In genomic region chr10:79854801-79855541, GRCm38 (mm10) we compare ENCODE assay signal across 9 mouse cellular contexts. TPM values are rescaled to one million over a fixed set of nuclear protein-coding genes. Genes with fewer than 3 reads are reported as not detected.
A peak's percentile ranks its signal among the peaks of the same experiment; 100 is the strongest.
DNase-seq lines count a peak whose midpoint lies in the region; ATAC-seq and TF ChIP-seq lines count a peak whose summit lies in the region.
"Had no signal": no experiment of that assay in that cellular context is flagged by ENCODE, and none has a peak within 500 bp of the region (broad histone marks: within the 10 kb centered on the region; RNA-seq: fewer than 3 reads in every experiment).

No protein-coding gene starts in this region.

- peak overlapping the region; percentile 93 for H3K9ac ChIP-seq in ES-Bruce4 (ENCODE audit: low read depth, poor library complexity, severe bottlenecking)
- peak overlapping the region; percentile 100 for H3K9ac ChIP-seq in embryonic facial prominence, embryonic 15.5 days

- intact Hi-C loops in heart, postnatal 14 days (cut with DNase I) = no loop called here

- H3K4me2 ChIP-seq in embryonic facial prominence, embryonic 15.5 days (replicated peaks) = peak overlapping the region; percentile 91

- peak; percentile 84 for DNase-seq in adrenal gland, postnatal 14 days
- DNase-seq in heart, postnatal 14 days = peak; percentile 72 to 74
- DNase-seq in limb, embryonic 10.5 days (ENCODE audit: low spot score) = peak; percentile 84
- DNase-seq in midbrain, embryonic 10.5 days (ENCODE audit: low spot score) = peak; percentile 83
- DNase-seq in splenic B cell, adult 2 months (ENCODE audit: low read depth, low spot score) = peak; percentile 74

- H3K4me1 ChIP-seq in ES-Bruce4 (ENCODE audit: control insufficient read depth, insufficient read depth, low read length) = peaks cover 11% of the 10 kb centered on the region
- H3K4me1 ChIP-seq in embryonic facial prominence, embryonic 15.5 days = peaks cover 71% of the 10 kb centered on the region
- peaks cover 63% of the 10 kb centered on the region for H3K4me1 ChIP-seq in limb, embryonic 10.5 days
- H3K4me1 ChIP-seq in midbrain, embryonic 10.5 days = peaks cover 73% of the 10 kb centered on the region

- TF ChIP-seq CTCF in ES-Bruce4 (IDR thresholded peaks at IDR 0.05; ENCODE audit: low read depth, low read length) = no peak

- H3K27me3 ChIP-seq in ES-Bruce4 (ENCODE audit: control insufficient read depth, insufficient read depth, low read length, poor library complexity, severe bottlenecking) = no peaks in the 10 kb centered on the region
- no peaks in the 10 kb centered on the region for H3K27me3 ChIP-seq in embryonic facial prominence, embryonic 15.5 days
- H3K27me3 ChIP-seq in limb, embryonic 10.5 days (ENCODE audit: low read depth, poor library complexity, severe bottlenecking) = no peaks in the 10 kb centered on the region
- no peaks in the 10 kb centered on the region for H3K27me3 ChIP-seq in midbrain, embryonic 10.5 days (ENCODE audit: low read depth, poor library complexity, severe bottlenecking)
- H3K27me3 ChIP-seq in splenic B cell, adult 2 months (ENCODE audit: control insufficient read depth, insufficient read depth, low read length, poor library complexity, severe bottlenecking) = no peaks in the 10 kb centered on the region

- no peaks in the 10 kb centered on the region for H3K9me3 ChIP-seq in ES-Bruce4 (replicated peaks; ENCODE audit: control insufficient read depth, insufficient read depth, low read length, poor library complexity, severe bottlenecking)
- no peaks in the 10 kb centered on the region for H3K9me3 ChIP-seq in embryonic facial prominence, embryonic 15.5 days (replicated peaks)
- no peaks in the 10 kb centered on the region for H3K9me3 ChIP-seq in limb, embryonic 10.5 days (replicated peaks)
- no peaks in the 10 kb centered on the region for H3K9me3 ChIP-seq in midbrain, embryonic 10.5 days (replicated peaks)

- H3K27ac ChIP-seq in ES-Bruce4 (ENCODE audit: insufficient read depth, low read length) = peak overlapping the region; percentile 89
- peak overlapping the region; percentile 100 for H3K27ac ChIP-seq in embryonic facial prominence, embryonic 15.5 days (replicated peaks)
- H3K27ac ChIP-seq in limb, embryonic 10.5 days = peak overlapping the region; percentile 100
- H3K27ac ChIP-seq in midbrain, embryonic 10.5 days (replicated peaks) = peak overlapping the region; percentile 100

- peaks cover 34% of the 10 kb centered on the region for H3K36me3 ChIP-seq in ES-Bruce4 (ENCODE audit: control insufficient read depth, insufficient read depth, low read length, poor library complexity, severe bottlenecking)
- peaks cover 28% of the 10 kb centered on the region for H3K36me3 ChIP-seq in embryonic facial prominence, embryonic 15.5 days
- H3K36me3 ChIP-seq in limb, embryonic 10.5 days = peaks cover 44% of the 10 kb centered on the region
- peaks cover 46% of the 10 kb centered on the region for H3K36me3 ChIP-seq in midbrain, embryonic 10.5 days
- H3K36me3 ChIP-seq in splenic B cell, adult 2 months (ENCODE audit: control insufficient read depth, insufficient read depth, low read length, poor library complexity, severe bottlenecking) = peaks cover 9% of the 10 kb centered on the region

- under 1% methylated on average over 83 of the region's 83 CpGs for WGBS in embryonic facial prominence, embryonic 15.5 days
- WGBS in limb, embryonic 10.5 days = under 1% methylated on average over 83 of the region's 83 CpGs
- under 1% methylated on average over 83 of the region's 83 CpGs for WGBS in midbrain, embryonic 10.5 days

- peak; percentile 6; the same call in 1 of the 2 replicates for ATAC-seq in embryonic facial prominence, embryonic 15.5 days (ENCODE audit: insufficient number of reproducible peaks, low FRiP score, low TSS enrichment, low read depth)
- no peak for ATAC-seq in monocyte, adult 5-6 weeks (replicated peaks; ENCODE audit: insufficient number of reproducible peaks, low FRiP score, low TSS enrichment, poor library complexity, severe bottlenecking)

- TF ChIP-seq POLR2A in ES-Bruce4 (IDR thresholded peaks at IDR 0.05; ENCODE audit: insufficient read depth, low read length) = no peak

- peak overlapping the region; percentile 80 for H3K4me3 ChIP-seq in ES-Bruce4 (ENCODE audit: low read depth, low read length)
- peak overlapping the region; percentile 97 for H3K4me3 ChIP-seq in embryonic facial prominence, embryonic 15.5 days (replicated peaks)
- H3K4me3 ChIP-seq in limb, embryonic 10.5 days = peak overlapping the region; percentile 99
- peak overlapping the region; percentile 74 for H3K4me3 ChIP-seq in midbrain, embryonic 10.5 days

- TF ChIP-seq EP300 in ES-Bruce4 (IDR thresholded peaks at IDR 0.05; ENCODE audit: insufficient read depth, low read depth, low read length) = no peak

RNA-seq across cellular contexts. Expression of gene Ptbp1, which starts 0.7 kb away (rescaled TPM):
- 628 and 695 TPM in 2 replicates for polyA plus RNA-seq in ES-Bruce4 (2011; ENCODE audit: insufficient read depth, insufficient read length, low read depth, missing spikeins)
- total RNA-seq in adrenal gland, postnatal 14 days (2021) = 291 and 302 TPM in 2 replicates
- polyA plus RNA-seq in embryonic facial prominence, embryonic 15.5 days (2015; fragmentation: Nextera tagmentation; extraction: Ambion mirVana) = 299 and 325 TPM in 2 replicates
- total RNA-seq in heart, postnatal 14 days (2021) = 10 to 100 TPM; 82.2 TPM
- polyA plus RNA-seq in limb, embryonic 10.5 days (2016; fragmentation: Nextera tagmentation; extraction: Ambion mirVana) = 485 and 494 TPM in 2 replicates
- polyA plus RNA-seq in midbrain, embryonic 10.5 days (2016; fragmentation: Nextera tagmentation; extraction: Ambion mirVana) = 296 and 334 TPM in 2 replicates
- 55.7 to 124 TPM (median 78.8 TPM) in 3 replicates for total RNA-seq in monocyte, adult 5-6 weeks (2017)

RNA-seq across cellular contexts. Expression of gene Prtn3, which starts 19.3 kb away (rescaled TPM):
- 8.7 and 13.1 TPM in 2 replicates for polyA plus RNA-seq in ES-Bruce4 (2011; ENCODE audit: insufficient read depth, insufficient read length, low read depth, missing spikeins)
- 1.0 TPM in 1 of 2 replicates, not detected in the other for total RNA-seq in adrenal gland, postnatal 14 days (2021)
- polyA plus RNA-seq in embryonic facial prominence, embryonic 15.5 days (2015; fragmentation: Nextera tagmentation; extraction: Ambion mirVana) = 4.3 and 5.6 TPM in 2 replicates
- under 1 TPM in 1 of 2 experiments, not detected in 1; 0.29 TPM for total RNA-seq in heart, postnatal 14 days (2021)
- polyA plus RNA-seq in limb, embryonic 10.5 days (2016; fragmentation: Nextera tagmentation; extraction: Ambion mirVana) = 9.1 and 15.3 TPM in 2 replicates
- 8.0 and 13.5 TPM in 2 replicates for polyA plus RNA-seq in midbrain, embryonic 10.5 days (2016; fragmentation: Nextera tagmentation; extraction: Ambion mirVana)
- not detected in 3 replicates for total RNA-seq in monocyte, adult 5-6 weeks (2017)

RNA-seq across cellular contexts. Expression of gene Plppr3, which starts 19.5 kb away (rescaled TPM):
- 6.4 and 8.3 TPM in 2 replicates for polyA plus RNA-seq in ES-Bruce4 (2011; ENCODE audit: insufficient read depth, insufficient read length, low read depth, missing spikeins)
- 0.93 and 2.2 TPM in 2 replicates for total RNA-seq in adrenal gland, postnatal 14 days (2021)
- 59.9 and 68.2 TPM in 2 replicates for polyA plus RNA-seq in embryonic facial prominence, embryonic 15.5 days (2015; fragmentation: Nextera tagmentation; extraction: Ambion mirVana)
- under 1 TPM; 0.20 to 0.29 TPM for total RNA-seq in heart, postnatal 14 days (2021)
- 108 and 140 TPM in 2 replicates for polyA plus RNA-seq in limb, embryonic 10.5 days (2016; fragmentation: Nextera tagmentation; extraction: Ambion mirVana)
- 110 and 169 TPM in 2 replicates for polyA plus RNA-seq in midbrain, embryonic 10.5 days (2016; fragmentation: Nextera tagmentation; extraction: Ambion mirVana)
- 0.95 TPM in 1 of 3 replicates, not detected in the others for total RNA-seq in monocyte, adult 5-6 weeks (2017)

RNA-seq across cellular contexts. Expression of gene Elane, which starts 31.1 kb away (rescaled TPM):
- polyA plus RNA-seq in ES-Bruce4 (2011; ENCODE audit: insufficient read depth, insufficient read length, low read depth, missing spikeins) = not detected in 2 replicates
- 0.70 TPM in 1 of 2 replicates, not detected in the other for total RNA-seq in adrenal gland, postnatal 14 days (2021)
- 0.28 and 0.85 TPM in 2 replicates for polyA plus RNA-seq in embryonic facial prominence, embryonic 15.5 days (2015; fragmentation: Nextera tagmentation; extraction: Ambion mirVana)
- total RNA-seq in heart, postnatal 14 days (2021) = not detected
- not detected in 2 replicates for polyA plus RNA-seq in limb, embryonic 10.5 days (2016; fragmentation: Nextera tagmentation; extraction: Ambion mirVana)
- polyA plus RNA-seq in midbrain, embryonic 10.5 days (2016; fragmentation: Nextera tagmentation; extraction: Ambion mirVana) = 0.16 and 0.46 TPM in 2 replicates
- not detected in 3 replicates for total RNA-seq in monocyte, adult 5-6 weeks (2017)
- total RNA-seq: left cerebral cortex, postnatal 10 days had no signal

RNA-seq across cellular contexts. Expression of gene Misp, which starts 34.2 kb away (rescaled TPM):
- polyA plus RNA-seq in ES-Bruce4 (2011; ENCODE audit: insufficient read depth, insufficient read length, low read depth, missing spikeins) = 4.0 and 6.4 TPM in 2 replicates
- 0.26 TPM in 2 replicates for total RNA-seq in adrenal gland, postnatal 14 days (2021)
- 5.4 and 7.8 TPM in 2 replicates for polyA plus RNA-seq in embryonic facial prominence, embryonic 15.5 days (2015; fragmentation: Nextera tagmentation; extraction: Ambion mirVana)
- under 1 TPM; 0.26 to 0.54 TPM for total RNA-seq in heart, postnatal 14 days (2021)
- 0.60 TPM in 1 of 2 replicates, not detected in the other for polyA plus RNA-seq in limb, embryonic 10.5 days (2016; fragmentation: Nextera tagmentation; extraction: Ambion mirVana)
- polyA plus RNA-seq in midbrain, embryonic 10.5 days (2016; fragmentation: Nextera tagmentation; extraction: Ambion mirVana) = 0.46 and 0.67 TPM in 2 replicates
- total RNA-seq in monocyte, adult 5-6 weeks (2017) = not detected in 3 replicates
